Mouse (Mus musculus) MEL (cell line): ENCODE data around the gene Ppp2r2c. TPM values are rescaled to one million over a fixed set of nuclear protein-coding genes. Genes with fewer than 3 reads are reported as not detected.

Source experiments
- DNase-seq: peaks from one replicate; pipeline ENCODE4 v3.0.0; 2011; ENCODE audit warnings: low read depth, low spot score
- H3K27ac ChIP-seq: 2 replicates; pipeline ENCODE4 v1.5.1; 2012; ENCODE audit warnings: low read depth, mild to moderate bottlenecking, control low read depth, low read length, moderate library complexity; ENCODE audit not compliant: control insufficient read depth
- H3K27me3 ChIP-seq, 2 experiments: fragments of 150-350 bp in 1 of 2; sonication (generic) in 1 of 2; 2 replicates each; pipeline ENCODE4 v1.6.1; 2012; ENCODE audit warnings: low read length in 2 of 2, mild to moderate bottlenecking in 2 of 2, improper control_type of control experiment in 1 of 2, moderate library complexity in 1 of 2; ENCODE audit not compliant: insufficient read depth in 2 of 2, control insufficient read depth in 1 of 2
- H3K36me3 ChIP-seq, 2 experiments: 2 replicates each; pipeline ENCODE4 v1.6.1; 2012 to 2014; ENCODE audit warnings: low read length in 2 of 2, improper control_type of control experiment in 1 of 2, inconsistent platforms in 1 of 2, mild to moderate bottlenecking in 1 of 2; ENCODE audit not compliant: insufficient read depth in 2 of 2, control insufficient read depth in 1 of 2
- H3K4me1 ChIP-seq, 2 experiments: fragments of 150-350 bp in 1 of 2; sonication (generic) in 1 of 2; 2 replicates each; pipeline ENCODE4 v1.6.1; 2012; ENCODE audit warnings: low read length in 2 of 2, improper control_type of control experiment in 1 of 2, mild to moderate bottlenecking in 1 of 2; ENCODE audit not compliant: insufficient read depth in 2 of 2, control insufficient read depth in 1 of 2
- H3K4me3 ChIP-seq, 2 experiments: fragments of 150-350 bp in 1 of 2; sonication (generic) in 1 of 2; 2 replicates each; pipeline ENCODE4 v1.5.1; 2012; ENCODE audit warnings: low read depth in 2 of 2, low read length in 2 of 2, mild to moderate bottlenecking in 2 of 2, moderate library complexity in 2 of 2, control low read depth in 1 of 2, improper control_type of control experiment in 1 of 2; ENCODE audit not compliant: control insufficient read depth in 1 of 2, insufficient read depth in 1 of 2
- H3K79me2 ChIP-seq: 2 replicates; pipeline ENCODE4 v1.6.1; 2012; ENCODE audit warnings: mild to moderate bottlenecking, low read length, moderate library complexity; ENCODE audit not compliant: control insufficient read depth, poor library complexity, insufficient read depth
- H3K9ac ChIP-seq: 2 replicates; pipeline ENCODE4 v1.6.1; 2012; ENCODE audit warnings: low read depth, mild to moderate bottlenecking, control low read depth, low read length, moderate library complexity; ENCODE audit not compliant: control insufficient read depth, poor library complexity, severe bottlenecking
- H3K9me3 ChIP-seq: fragments of 150-350 bp; sonication (generic); replicated peaks from 2 replicates; pipeline ENCODE4 v1.6.1; 2012; ENCODE audit warnings: mild to moderate bottlenecking, low read length, improper control_type of control experiment, moderate library complexity; ENCODE audit not compliant: insufficient read depth
- BHLHE40 ChIP-seq: IDR thresholded peaks from 2 replicates; pipeline ENCODE4 v1.6.1; 2012; ENCODE audit warnings: low read depth, mild to moderate bottlenecking, inconsistent platforms, low read length, improper control_type of control experiment, borderline replicate concordance
- CHD1 ChIP-seq: IDR thresholded peaks from 2 replicates; pipeline ENCODE4 v1.6.1; 2012; ENCODE audit warnings: low read depth, mild to moderate bottlenecking, inconsistent platforms, low read length, improper control_type of control experiment
- CTCF ChIP-seq, 3 experiments: IDR thresholded peaks in 2 of 3; conservative IDR thresholded peaks in 1 of 3; 2 replicates each; pipeline ENCODE4 v1.5.1; 2011 to 2012; ENCODE audit warnings: low read length in 3 of 3, low read depth in 2 of 3, mild to moderate bottlenecking in 2 of 3, improper control_type of control experiment in 1 of 3, inconsistent platforms in 1 of 3, mixed read lengths in 1 of 3, moderate library complexity in 1 of 3; ENCODE audit not compliant: control insufficient read depth in 1 of 3, insufficient read depth in 1 of 3, poor library complexity in 1 of 3, severe bottlenecking in 1 of 3
- E2F4 ChIP-seq: IDR thresholded peaks from 2 replicates; pipeline ENCODE4 v1.6.1; 2011; ENCODE audit warnings: low read depth, low read length, improper control_type of control experiment, borderline replicate concordance
- ELF1 ChIP-seq: IDR thresholded peaks from 2 replicates; pipeline ENCODE4 v1.6.1; 2014; ENCODE audit warnings: low read depth, mild to moderate bottlenecking, inconsistent platforms, low read length, improper control_type of control experiment, moderate library complexity
- ETS1 ChIP-seq: IDR thresholded peaks from 2 replicates; pipeline ENCODE4 v1.6.1; 2012; ENCODE audit warnings: low read depth, mild to moderate bottlenecking, inconsistent platforms, low read length, improper control_type of control experiment, moderate library complexity
- GABPA ChIP-seq: IDR thresholded peaks from 2 replicates; pipeline ENCODE4 v1.6.1; 2012; ENCODE audit warnings: low read depth, mild to moderate bottlenecking, inconsistent platforms, low read length, improper control_type of control experiment, moderate library complexity
- GATA1 ChIP-seq: IDR thresholded peaks from 2 replicates; pipeline ENCODE4 v1.6.1; 2011; ENCODE audit warnings: low read depth, low read length, improper control_type of control experiment
- HCFC1 ChIP-seq: IDR thresholded peaks from 2 replicates; pipeline ENCODE4 v1.6.1; 2012; ENCODE audit warnings: low read depth, mild to moderate bottlenecking, inconsistent platforms, low read length, improper control_type of control experiment, moderate library complexity
- JUND ChIP-seq: IDR thresholded peaks from 2 replicates; pipeline ENCODE4 v1.6.1; 2011; ENCODE audit warnings: low read depth, mild to moderate bottlenecking, improper control_type of control experiment, low read length
- KAT2A ChIP-seq: conservative IDR thresholded peaks from 2 replicates; pipeline ENCODE4 v1.6.1; 2012; ENCODE audit warnings: low read depth, low read length, improper control_type of control experiment, inconsistent platforms
- MAX ChIP-seq: IDR thresholded peaks from 2 replicates; pipeline ENCODE4 v1.6.1; 2011; ENCODE audit warnings: low read length, improper control_type of control experiment
- MAZ ChIP-seq: IDR thresholded peaks from 2 replicates; pipeline ENCODE4 v1.6.1; 2012; ENCODE audit warnings: low read depth, mild to moderate bottlenecking, inconsistent platforms, low read length, improper control_type of control experiment
- MYB ChIP-seq: IDR thresholded peaks from 2 replicates; pipeline ENCODE4 v1.6.1; 2011; ENCODE audit warnings: mild to moderate bottlenecking, low read depth, low read length, improper control_type of control experiment
- POLR2A ChIP-seq, 2 experiments: IDR thresholded peaks; 2 replicates each; pipeline ENCODE4 v1.6.1; 2011 to 2012; ENCODE audit warnings: low read length in 2 of 2, mild to moderate bottlenecking in 2 of 2, control low read depth in 1 of 2, improper control_type of control experiment in 1 of 2, low read depth in 1 of 2, moderate library complexity in 1 of 2; ENCODE audit not compliant: control insufficient read depth in 1 of 2, insufficient read depth in 1 of 2, poor library complexity in 1 of 2
- POLR2AphosphoS2 ChIP-seq: IDR thresholded peaks from 2 replicates; pipeline ENCODE4 v1.6.1; 2011; ENCODE audit warnings: low read length, improper control_type of control experiment
- POLR2AphosphoS5 ChIP-seq: IDR thresholded peaks from 2 replicates; pipeline ENCODE4 v1.6.1; 2012; ENCODE audit warnings: low read depth, borderline replicate concordance, mild to moderate bottlenecking, inconsistent platforms, low read length, moderate library complexity, mixed read lengths
- RAD21 ChIP-seq: IDR thresholded peaks from 2 replicates; pipeline ENCODE4 v1.6.1; 2011; ENCODE audit warnings: mild to moderate bottlenecking, low read depth, low read length, improper control_type of control experiment
- RCOR1 ChIP-seq: IDR thresholded peaks from 2 replicates; pipeline ENCODE4 v1.6.1; 2012; ENCODE audit warnings: low read depth, mild to moderate bottlenecking, inconsistent platforms, low read length, improper control_type of control experiment
- SMC3 ChIP-seq: IDR thresholded peaks from 2 replicates; pipeline ENCODE4 v1.6.1; 2011; ENCODE audit warnings: low read depth, low read length, improper control_type of control experiment
- TAL1 ChIP-seq: IDR thresholded peaks from 2 replicates; pipeline ENCODE4 v1.6.1; 2012; ENCODE audit warnings: mild to moderate bottlenecking, inconsistent platforms, low read length, moderate library complexity, mixed read lengths
- TBP ChIP-seq: IDR thresholded peaks from 2 replicates; pipeline ENCODE4 v1.8.0; 2011; ENCODE audit warnings: low read depth, low read length, improper control_type of control experiment
- TCF12 ChIP-seq: IDR thresholded peaks from 2 replicates; pipeline ENCODE4 v1.6.1; 2014; ENCODE audit warnings: low read depth, mild to moderate bottlenecking, inconsistent platforms, low read length, improper control_type of control experiment, moderate library complexity
- UBTF ChIP-seq: IDR thresholded peaks from 2 replicates; pipeline ENCODE4 v1.6.1; 2012; ENCODE audit warnings: low read depth, mild to moderate bottlenecking, inconsistent platforms, low read length, improper control_type of control experiment, moderate library complexity, borderline replicate concordance; ENCODE audit not compliant: insufficient read depth
- ZMIZ1 ChIP-seq: IDR thresholded peaks from 2 replicates; pipeline ENCODE4 v1.6.1; 2012; ENCODE audit warnings: low read depth, mild to moderate bottlenecking, inconsistent platforms, low read length, improper control_type of control experiment, moderate library complexity
- ZNF384 ChIP-seq: IDR thresholded peaks from 2 replicates; pipeline ENCODE4 v1.6.1; 2012; ENCODE audit warnings: low read depth, mild to moderate bottlenecking, inconsistent platforms, low read length, improper control_type of control experiment
- polyA plus RNA-seq, 2 experiments: library from polyadenylated mRNA; stranded (reverse) in 1 of 2; unstranded in 1 of 2; fragments of >175 nt in 1 of 2; fragments of >200 nt in 1 of 2; gene quantifications; 2 replicates each; pipeline versions ENCODE4 v1.2.1 to v1.2.4; 2012; ENCODE audit warnings: low replicate concordance in 2 of 2, low read depth in 1 of 2; ENCODE audit not compliant: insufficient read length in 2 of 2, insufficient read depth in 1 of 2, missing spikeins in 1 of 2
- total RNA-seq: library from RNA; depleted of rRNA; stranded (reverse); fragments of 300-350 nt; gene quantifications from 2 replicates; pipeline ENCODE4 v1.2.3, GENCODE M21; 2012

Gene Ppp2r2c
- total and polyA plus RNA-seq, 3 experiments, result not detected

DNA sequence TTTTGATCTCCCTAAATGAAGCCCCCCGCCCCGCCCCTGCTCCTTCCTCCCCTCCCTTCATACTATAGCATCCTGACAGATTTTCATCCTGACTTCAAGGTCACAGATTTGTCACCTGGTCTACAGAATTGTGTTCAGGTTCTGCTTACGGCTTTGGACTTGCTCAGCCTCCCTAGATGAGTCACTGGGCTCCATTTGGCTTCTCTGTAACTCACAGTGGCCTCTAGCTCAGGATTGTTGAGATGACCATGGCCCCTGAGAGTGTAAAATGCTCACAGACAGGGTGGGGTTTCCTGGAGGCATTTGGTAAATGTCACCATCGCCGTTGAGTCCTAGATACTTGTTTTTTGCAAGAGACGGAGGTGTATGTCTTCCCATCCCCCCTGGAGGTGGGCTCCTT, 2.6 kb downstream of the Ppp2r2c start:
- no peak for DNase-seq
- TF ChIP-seq ELF1 (no peak), UBTF (no peak), ZMIZ1 (no peak), KAT2A (no peak), ZNF384 (no peak), MAX (no peak), CHD1 (no peak), JUND (no peak), E2F4 (no peak), GABPA (no peak), GATA1 (no peak), TCF12 (no peak), MYB (no peak), ETS1 (no peak), POLR2AphosphoS5 (no peak), SMC3 (no peak), POLR2AphosphoS2 (no peak), POLR2A (IDR thresholded peaks at IDR 0.05; ENCODE audit: control insufficient read depth in 1 of 2, insufficient read depth in 1 of 2, low read depth in 1 of 2, low read length in 2 of 2, poor library complexity in 1 of 2) (no peak), RCOR1 (no peak)
- Histone ChIP-seq H3K9ac (no peak overlapping the region), H3K27me3 (no peaks in the 10 kb centered on the region), H3K4me3 (no peak overlapping the region), H3K79me2 (no peaks in the 10 kb centered on the region), H3K4me1 (no peaks in the 10 kb centered on the region), H3K9me3 (no peaks in the 10 kb centered on the region), H3K36me3 (no peaks in the 10 kb centered on the region), H3K27ac (no peak overlapping the region)

DNA sequence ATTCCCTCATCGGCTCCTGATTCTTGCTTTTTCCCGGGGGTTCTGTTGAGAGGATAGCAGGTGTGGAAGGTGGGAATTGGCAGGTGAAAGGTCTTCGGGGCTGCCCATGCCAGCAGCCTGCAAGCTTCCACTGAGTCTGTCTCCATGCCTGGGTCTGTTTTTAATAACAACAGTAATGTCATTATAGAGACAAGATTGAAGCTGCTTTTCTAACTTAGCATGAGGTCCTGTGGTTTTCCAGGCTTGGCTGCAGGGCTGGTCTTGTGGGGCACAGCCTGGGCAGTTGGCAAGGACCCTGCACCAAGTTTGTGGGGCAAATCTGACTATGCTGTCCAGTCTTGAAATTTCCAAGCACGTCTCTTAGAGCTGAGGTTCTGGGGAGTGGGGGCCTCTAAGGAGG, 7.6 kb downstream of the Ppp2r2c start:
- no peaks in the 10 kb centered on the region for H3K4me1 ChIP-seq
- no peak overlapping the region for H3K9ac ChIP-seq
- no peaks in the 10 kb centered on the region for H3K79me2 ChIP-seq
- no peaks in the 10 kb centered on the region for H3K36me3 ChIP-seq
- no peak for DNase-seq
- TF ChIP-seq ZMIZ1 (no peak), CTCF (IDR thresholded peaks at IDR 0.05 in 2 of 3, conservative IDR thresholded peaks at IDR 0.05 in 1 of 3; ENCODE audit: control insufficient read depth in 1 of 3, insufficient read depth in 1 of 3, low read depth in 2 of 3, low read length in 3 of 3, poor library complexity in 1 of 3, severe bottlenecking in 1 of 3) (no peak), ETS1 (no peak), POLR2A (IDR thresholded peaks at IDR 0.05; ENCODE audit: control insufficient read depth in 1 of 2, insufficient read depth in 1 of 2, low read depth in 1 of 2, low read length in 2 of 2, poor library complexity in 1 of 2) (no peak), BHLHE40 (no peak), POLR2AphosphoS5 (no peak), GABPA (no peak), TBP (no peak), UBTF (no peak), HCFC1 (no peak), JUND (no peak), MAX (no peak), MAZ (no peak), TAL1 (no peak), RAD21 (no peak), KAT2A (no peak)
- no peak overlapping the region for H3K27ac ChIP-seq
- H3K4me3 ChIP-seq, result no peak overlapping the region
- H3K27me3 ChIP-seq, result no peaks in the 10 kb centered on the region
- no peaks in the 10 kb centered on the region for H3K9me3 ChIP-seq
